Mouse (Mus musculus) CD4-positive, CD25-positive, alpha-beta regulatory T cell, adult 2 months (primary cell): ENCODE data around the gene Ldah.
"Not testable (repeated sequence)": the region's sequence is repeated elsewhere in the genome, so short reads cannot be mapped to it uniquely, and the experiment has no call there.

Source experiments
- DNase-seq: peaks from one replicate; pipeline ENCODE4 v3.0.0-alpha.2; 2012; ENCODE audit warnings: low read depth, low spot score

Ldah gene

GRCm38 (mm10) chr12:8207978-8208403, at the start of gene Ldah:
TSS of gene Ldah (plus strand) at chr12:8208107.
- peak; percentile 95 for DNase-seq

GRCm38 (mm10) chr12:8167743-8168142, 40.2 kb upstream of the Ldah start:
- DNase-seq = no peak

DNA sequence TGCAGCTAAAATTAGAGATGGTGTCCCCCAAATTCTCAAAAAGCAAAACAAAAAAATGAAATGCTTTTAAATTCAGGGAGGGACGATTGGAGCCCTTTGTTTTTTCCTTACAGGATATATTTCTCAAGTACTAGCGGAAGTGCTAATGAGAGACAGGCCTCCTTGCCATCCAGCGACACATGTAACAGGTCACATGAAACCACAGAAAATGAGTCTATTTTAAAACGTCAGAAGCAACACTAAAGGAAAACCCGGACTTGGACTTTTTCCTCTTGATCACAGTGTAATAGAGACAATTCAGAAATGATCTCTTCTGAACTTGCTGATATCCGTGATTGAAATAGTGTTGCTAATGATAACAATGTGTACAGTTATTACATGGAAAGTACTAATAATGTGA, 27.0 kb upstream of the Ldah start:
- no peak for DNase-seq

DNA sequence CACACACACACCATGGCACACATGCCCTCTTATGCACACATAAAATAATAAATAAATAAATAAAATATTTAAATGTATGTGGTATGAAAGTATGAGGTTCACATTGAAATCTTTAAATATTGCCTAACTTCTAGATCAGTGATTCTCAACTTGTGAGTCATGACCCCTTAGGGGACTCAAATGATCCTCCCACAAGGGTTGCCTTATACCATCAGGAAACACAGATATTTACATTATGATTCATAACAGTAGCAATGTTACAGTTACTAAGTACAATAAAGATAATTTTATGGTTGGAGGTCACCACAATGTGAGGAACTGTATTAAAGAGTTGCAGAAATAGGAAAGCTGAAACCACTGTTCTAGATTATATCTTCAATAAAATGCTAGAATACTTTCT, 26.2 kb upstream of the Ldah start:
- DNase-seq = no peak

DNA sequence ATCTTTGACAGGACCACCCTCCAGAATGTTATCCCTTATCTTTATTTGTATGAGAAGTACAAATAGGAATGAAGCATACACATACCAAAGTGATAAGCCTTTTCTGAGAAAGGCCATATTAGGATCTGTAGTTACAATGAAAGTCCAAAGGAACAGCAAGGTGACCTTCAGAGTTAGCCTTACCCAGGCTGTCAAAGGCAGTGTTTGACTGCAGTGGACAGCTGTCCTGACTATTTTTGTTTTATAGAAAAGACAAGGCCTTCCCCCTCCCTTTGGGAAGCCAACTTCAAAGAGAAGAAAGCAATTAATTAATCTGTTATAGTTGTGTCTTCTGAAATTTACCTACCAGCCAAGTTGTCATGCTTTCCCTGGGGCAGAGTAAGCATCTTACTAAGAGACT, 23.4 kb upstream of the Ldah start:
- DNase-seq = no peak

DNA sequence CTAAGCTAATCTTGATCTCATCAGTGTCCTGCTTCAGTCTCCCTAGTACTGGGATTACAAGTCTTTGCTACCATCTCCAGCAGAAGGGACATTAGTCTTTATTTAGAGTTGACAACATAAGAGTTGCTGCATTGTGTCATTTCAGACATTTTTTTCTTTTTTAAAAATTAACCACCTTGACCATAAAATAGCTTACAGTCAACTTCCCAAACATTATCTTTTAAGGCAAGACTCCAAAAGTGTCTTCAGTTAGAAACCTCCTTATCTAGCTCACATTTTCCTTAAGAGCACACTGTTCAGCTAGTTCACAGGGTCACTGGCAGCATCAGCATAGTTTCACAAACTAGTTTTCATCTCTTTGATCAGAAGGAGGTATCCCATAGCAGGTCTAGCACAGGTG, 19.7 kb upstream of the Ldah start:
- no peak for DNase-seq

GRCm38 (mm10) chr12:8188796-8189535, 18.9 kb upstream of the Ldah start:
- DNase-seq = not testable (repeated sequence)

GRCm38 (mm10) chr12:8189722-8190121, 18.2 kb upstream of the Ldah start:
- no peak for DNase-seq

DNA sequence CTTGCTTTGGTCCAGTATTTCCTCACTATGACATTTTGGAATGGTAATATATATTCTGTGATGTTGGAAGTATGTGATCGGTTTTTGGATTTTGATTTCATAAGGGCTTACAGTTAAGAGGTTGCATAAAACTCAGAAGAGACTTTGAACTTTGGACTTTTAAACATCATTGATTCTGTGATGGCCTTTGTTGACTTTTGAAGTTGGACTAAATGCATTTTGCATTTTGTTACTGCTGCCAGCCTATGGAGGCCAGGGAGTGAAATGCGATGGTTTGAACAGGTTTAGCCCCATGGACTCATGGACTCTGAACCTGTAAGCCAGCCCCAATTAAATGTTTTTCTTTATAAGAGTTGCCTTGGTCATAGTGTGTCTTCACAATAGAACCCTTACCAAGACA, 2.2 kb upstream of the Ldah start:
- DNase-seq = no peak

- no peak for DNase-seq
Observed at GRCm38 (mm10) chr12:8207578-8207977, 329 bp upstream of the Ldah start.

- DNase-seq = no peak
Observed at GRCm38 (mm10) chr12:8216392-8217280, 8.7 kb downstream of the Ldah start.

- no peak for DNase-seq
Observed at GRCm38 (mm10) chr12:8223036-8223435, 15.1 kb downstream of the Ldah start.

GRCm38 (mm10) chr12:8231101-8231500, 23.2 kb downstream of the Ldah start:
- DNase-seq = no peak

DNA sequence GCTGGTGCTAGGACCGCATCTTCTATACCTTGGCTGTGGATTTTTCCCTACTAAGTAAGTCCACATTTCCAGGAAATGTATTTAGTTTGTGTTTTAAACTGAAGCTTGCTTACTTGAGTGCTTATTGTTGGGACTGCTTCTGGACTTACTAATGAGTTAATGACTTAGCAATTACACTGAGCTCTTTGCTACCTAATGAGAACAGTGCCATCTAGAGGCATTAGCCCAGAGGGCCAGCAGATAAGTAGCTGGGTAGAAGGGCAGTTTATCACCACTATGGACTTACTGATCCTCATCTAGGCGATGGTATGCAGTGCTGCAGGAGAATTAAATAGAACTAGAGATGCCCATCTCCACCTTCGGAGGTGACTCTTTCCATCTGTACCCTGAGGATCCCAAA, 24.8 kb downstream of the Ldah start:
- DNase-seq = peak; percentile 30

GRCm38 (mm10) chr12:8242181-8242580, 34.3 kb downstream of the Ldah start:
- DNase-seq = no peak

GRCm38 (mm10) chr12:8244746-8245145, 36.8 kb downstream of the Ldah start:
- DNase-seq = no peak

- no peak for DNase-seq
Observed at GRCm38 (mm10) chr12:8260297-8260696, 52.4 kb downstream of the Ldah start.

DNA sequence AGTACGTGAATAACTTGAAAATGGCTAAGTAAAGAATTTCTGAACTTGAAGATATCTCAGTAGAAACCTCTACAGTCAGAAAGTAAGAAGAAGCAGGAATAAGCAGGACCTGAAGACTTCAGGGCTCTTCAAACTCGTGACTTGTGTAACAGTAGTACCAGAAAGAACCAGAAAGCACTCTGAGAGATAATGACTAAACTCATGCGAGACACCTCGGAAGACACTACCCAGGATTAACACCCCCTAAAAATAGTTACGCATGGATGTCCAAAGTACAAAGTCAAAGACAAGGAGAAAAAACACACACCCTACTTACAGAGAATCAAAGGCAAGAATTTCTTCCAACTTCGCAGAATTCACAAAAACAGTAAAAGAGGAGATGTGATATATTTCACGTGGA, 58.4 kb downstream of the Ldah start:
- DNase-seq = no peak

- no peak for DNase-seq
Observed at GRCm38 (mm10) chr12:8269627-8270026, 61.7 kb downstream of the Ldah start.

DNA sequence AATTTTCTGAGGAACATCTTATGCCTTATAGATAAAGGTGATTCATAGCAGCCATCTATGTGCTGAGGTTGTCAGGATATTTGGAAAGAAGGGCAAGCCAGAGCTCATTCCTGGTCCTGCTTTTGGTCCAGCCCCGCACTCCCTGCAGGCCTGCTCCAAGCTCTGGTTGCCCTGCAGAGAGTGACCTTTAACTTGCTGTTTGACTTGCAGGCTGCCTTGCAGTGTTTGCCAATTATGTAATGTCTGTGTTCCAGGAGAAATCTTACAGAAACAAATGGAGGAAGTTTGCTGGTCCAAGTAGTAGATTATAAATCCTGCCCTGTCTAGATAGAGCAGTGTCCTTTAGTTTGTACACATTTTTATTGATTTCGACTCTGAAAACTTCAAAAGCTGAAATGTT, 63.5 kb downstream of the Ldah start:
- DNase-seq = no peak

DNA sequence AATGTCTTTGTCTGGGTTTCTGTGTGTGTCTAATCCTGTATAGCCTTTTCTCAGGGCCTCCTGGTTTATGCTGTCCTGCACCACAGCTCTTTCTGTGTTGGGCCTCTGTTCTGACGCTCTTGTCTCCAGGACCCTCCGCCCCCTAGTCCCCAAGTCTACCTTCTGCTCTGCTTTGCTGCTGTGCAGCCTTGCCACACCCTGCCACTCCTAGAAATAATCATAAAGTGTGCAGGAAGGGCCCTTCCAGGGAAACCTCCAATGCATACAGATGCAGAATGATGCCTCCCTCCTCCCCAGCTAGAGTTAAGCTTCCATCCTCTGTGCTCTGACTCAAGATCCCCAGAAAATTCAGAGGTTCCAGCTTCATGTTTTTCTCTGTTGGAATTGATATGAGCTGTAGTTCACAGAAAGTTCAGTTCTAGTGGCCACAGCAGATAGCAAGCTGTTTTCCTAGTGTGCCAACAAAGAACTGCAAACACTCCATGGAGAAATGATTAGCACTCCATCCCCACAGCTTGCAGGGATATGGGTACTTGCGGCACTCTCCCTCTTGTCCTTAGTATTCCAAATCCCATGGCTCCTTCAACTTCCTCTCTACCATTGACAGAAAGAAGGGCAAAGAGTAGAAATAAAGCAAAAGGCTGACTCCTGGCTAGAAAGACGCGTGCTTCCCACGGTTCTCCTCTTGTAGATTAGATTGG, 65.7 kb downstream of the Ldah start:
- DNase-seq = no peak

DNA sequence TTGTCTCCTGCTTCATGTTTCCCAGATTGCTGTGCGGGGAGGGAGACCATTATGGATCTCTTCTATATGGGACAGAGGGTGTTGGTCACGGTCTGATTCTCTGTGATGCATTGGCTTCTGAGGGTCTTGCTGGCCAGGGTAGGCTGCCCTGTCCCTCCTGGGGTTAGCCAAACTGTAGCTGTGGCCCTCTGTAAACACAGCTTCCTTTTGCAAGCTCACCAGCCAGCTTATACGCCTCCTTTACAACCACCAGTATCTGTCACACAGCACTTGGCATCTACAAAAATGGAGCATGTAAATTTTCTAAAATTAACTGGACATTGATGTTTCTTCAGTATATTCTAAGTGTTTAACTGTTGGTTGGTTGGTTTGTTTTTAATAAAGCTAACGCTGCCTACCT, 67.5 kb downstream of the Ldah start:
- no peak for DNase-seq
